Mouse (Mus musculus) heart, postnatal 25 days (tissue): ENCODE results near the gene Galnt2. TPM values are rescaled to one million over a fixed set of nuclear protein-coding genes. Genes with fewer than 3 reads are reported as not detected.
A peak's percentile ranks its signal among the peaks of the same experiment; 100 is the strongest.

Experiments
- DNase-seq: peaks from one replicate; pipeline ENCODE4 v3.0.0; 2022; ENCODE audit warnings: low spot score
- intact Hi-C: fragments of 180-260 bp; cut with DNase I; formaldehyde crosslinking; loops from one replicate; pipeline ENCODE4 v1.15.1; 2025
- total RNA-seq, 2 experiments: library from RNA; stranded (reverse); gene quantifications; 2 replicates each; pipeline ENCODE4 v1.2.3; 2021

Gene Galnt2
- total RNA-seq, result 10 to 100 TPM; 37.7 to 41.6 TPM

DNA sequence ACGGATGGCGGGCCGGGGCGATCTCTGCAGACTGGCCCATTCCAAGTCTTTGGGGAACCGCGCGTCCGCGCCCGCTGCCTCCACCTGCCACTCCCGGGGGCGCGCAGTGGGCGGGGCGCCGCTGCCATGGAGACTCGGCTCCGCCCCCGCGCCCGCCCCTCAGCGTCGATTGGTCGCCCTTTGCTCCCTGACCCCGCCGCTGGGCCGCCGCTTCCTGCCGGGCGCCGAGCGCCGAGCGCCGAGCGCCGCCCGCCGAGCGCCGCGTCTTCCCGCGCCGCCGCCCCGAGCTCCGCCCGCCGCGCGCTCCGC lies at the start of gene Galnt2:
Gene Galnt2, plus strand, starts transcription at position 216 of the 309 bp plus-strand sequence.
- peak; percentile 79 for DNase-seq
- intact Hi-C loops, result loop anchor here (2.0 to 5.0 kb wide), 3 partner anchors 50 to 179 kb away; no protein-coding TSS in a partner anchor

DNA sequence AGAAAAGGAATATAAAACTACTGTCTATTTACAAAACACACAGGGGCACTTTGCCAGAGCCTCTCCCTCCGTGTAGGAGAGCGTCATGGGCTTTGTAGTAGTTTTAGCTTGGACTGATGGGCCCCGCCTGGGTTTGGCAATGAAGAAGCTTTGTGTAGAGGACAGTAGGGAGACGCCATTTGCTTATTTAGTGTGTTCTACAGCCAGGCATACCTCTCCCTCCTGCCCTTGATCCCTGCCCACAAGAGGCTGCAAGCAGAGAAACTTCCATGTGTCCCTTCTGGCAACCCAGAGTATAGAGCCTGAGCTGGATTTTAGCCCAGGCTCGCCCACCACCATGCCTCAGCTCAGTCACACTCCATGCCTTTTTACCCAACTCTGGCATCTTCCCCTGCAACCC lies 49.4 kb upstream of the Galnt2 start:
- DNase-seq, result no peak
- intact Hi-C loops, result no loop called here

DNA sequence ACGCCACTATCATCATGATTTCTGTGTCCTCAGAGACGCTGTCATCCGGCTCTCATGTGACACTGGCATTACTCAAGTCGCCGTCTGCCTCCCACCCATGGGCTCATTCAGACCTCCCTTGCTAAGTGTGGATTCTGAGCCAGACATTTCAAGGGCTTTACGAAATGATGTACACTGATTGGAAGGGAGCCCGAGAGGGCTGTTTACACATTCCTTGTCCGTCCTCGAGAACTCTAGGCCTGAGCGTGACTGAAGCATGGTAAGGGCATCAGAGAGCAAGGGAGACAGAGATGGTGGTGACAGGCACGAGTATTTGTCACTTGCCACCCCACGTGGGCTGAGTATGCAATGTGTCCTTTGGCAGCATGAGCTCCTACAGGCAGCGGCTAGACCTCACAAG lies 49.0 kb upstream of the Galnt2 start:
- DNase-seq, result peak; percentile 39
- intact Hi-C loops, result no loop called here

DNA sequence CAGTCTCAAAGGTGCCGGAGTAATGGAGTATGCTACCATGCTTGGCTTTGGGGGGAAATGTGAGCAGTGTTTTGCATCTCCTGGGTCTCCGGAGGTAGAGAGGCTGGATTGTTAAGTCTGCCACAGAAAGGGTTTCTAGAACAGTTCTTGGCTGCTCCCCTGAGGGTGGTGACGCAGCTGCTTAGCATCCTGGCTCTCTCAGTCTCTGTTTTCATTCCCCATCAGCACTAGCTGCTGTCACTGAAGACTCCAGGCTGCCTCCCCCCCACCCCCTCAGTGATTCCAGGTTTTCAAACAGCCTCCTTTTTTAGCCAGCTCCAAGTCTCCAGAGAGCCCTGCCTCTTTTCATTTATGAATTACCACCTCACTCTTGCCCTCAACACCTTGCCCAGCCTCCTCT lies 47.1 kb upstream of the Galnt2 start:
- DNase-seq, result no peak
- intact Hi-C loops, result no loop called here

DNA sequence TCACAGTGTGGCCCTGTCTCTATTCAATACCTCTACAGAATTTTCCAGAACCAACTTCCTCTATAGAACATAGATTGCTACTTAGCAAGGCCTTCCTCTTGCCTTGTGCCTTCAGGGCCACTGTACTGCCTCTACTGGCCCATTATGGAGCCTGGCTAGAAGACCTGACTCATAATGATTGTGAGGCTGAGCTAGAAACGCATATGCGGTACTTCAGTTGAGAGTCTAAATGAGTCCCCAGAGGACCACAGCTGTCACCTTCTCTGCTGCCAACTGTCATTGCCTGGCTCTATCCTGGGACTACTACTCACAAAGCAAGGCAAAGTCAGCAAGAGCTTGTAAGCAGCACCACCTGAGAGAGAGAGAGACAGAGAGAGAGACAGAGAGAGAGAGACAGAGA lies 46.7 kb upstream of the Galnt2 start:
- intact Hi-C loops, result no loop called here
- no peak for DNase-seq

DNA sequence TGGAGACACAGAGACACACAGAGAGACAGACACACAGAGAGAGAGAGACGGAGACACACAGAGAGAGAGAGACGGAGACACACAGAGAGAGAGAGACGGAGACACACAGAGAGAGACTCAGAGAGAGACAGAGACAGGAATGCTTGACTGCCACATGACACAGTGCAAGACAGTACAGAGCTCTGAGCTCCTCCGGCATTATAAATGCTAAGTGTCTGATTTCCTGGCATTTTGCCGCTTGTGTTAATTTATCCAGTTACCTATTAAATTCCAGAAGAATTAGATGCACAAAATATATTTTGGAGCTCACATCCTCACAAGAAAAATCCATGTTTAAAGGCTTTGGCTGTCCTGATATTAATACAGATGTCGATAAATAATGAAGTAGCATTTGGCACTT lies 46.1 kb upstream of the Galnt2 start:
- DNase-seq, result no peak
- intact Hi-C loops, result no loop called here

DNA sequence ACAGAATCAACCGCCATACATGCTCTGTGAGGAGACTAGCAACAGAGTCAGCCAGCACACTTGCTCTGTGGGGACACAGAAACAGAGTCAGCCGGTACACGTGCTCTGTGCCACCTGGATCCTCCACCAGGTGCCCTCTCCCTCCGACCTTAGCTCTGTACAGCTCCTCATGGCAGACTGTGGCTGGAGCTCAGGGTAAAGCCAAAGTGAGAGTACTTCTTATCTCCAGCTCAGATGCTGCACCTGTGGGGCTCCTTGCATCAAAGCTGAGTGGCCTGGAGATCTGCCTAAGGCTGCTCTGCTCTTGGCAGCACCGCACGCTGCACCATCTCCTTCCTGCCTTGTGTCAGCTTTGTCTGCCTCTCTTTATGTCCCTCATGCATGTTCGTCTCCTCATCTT lies 40.8 kb upstream of the Galnt2 start:
- intact Hi-C loops, result no loop called here
- DNase-seq, result no peak

DNA sequence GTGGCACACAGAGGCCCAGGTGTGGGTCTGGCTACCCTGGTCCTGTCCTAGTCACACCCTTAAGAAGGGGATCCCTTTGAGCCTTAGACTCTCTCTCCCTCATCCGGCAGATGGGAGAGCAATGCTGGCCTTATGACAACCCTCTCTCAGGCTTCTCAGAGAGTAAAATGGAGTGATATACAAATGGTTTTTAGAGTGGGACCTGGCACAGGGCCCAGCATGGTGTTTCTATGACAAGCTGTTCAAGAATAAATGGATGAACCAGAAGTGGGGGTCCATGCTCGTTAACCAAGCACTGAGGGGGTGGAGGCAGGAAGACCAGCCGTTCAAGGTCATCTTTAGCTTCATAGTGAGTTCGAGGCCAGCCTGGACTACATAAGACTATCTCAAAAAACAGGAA lies 38.9 kb upstream of the Galnt2 start:
- no peak for DNase-seq
- intact Hi-C loops, result no loop called here

DNA sequence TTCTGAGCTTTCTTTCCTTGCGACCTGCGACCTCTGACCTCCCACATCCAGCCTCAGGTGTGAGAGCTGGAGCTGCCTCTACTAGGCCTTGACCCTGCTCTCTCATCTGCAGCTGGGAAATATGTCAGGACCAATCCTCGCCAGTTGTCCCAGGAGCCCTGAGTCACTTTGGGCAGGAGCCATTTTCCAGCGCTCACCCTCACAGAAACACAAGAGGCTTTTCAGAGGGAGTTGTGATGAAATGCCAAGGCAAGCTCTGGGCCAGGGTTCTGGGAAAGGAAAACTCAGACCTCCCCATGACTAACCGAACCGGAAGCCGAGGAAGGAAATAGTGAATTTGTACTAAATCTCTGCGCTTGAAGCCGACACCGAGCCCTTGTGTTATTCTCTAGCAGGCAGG lies 38.2 kb upstream of the Galnt2 start:
- peak; percentile 78 for DNase-seq
- intact Hi-C loops, result no loop called here

DNA sequence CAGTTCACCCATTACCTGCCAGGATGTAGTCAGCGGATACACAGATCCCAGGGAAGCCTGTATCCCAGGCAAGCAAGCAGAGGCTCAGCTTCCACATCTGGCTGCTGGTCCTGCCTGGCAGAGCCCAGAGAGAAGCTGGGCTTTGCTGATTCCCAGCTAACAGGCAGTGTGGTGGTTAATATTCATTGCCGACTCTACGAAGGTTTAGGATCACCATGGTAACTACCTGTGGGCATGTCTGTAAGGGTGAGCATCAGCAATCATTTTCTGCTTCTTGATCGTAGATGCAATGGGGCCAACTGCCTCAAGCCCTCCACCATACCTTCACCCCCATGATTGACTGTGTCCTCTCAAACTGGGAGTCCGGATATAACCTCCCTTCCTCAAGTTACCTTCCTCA lies 37.2 kb upstream of the Galnt2 start:
- DNase-seq, result no peak
- intact Hi-C loops, result no loop called here

DNA sequence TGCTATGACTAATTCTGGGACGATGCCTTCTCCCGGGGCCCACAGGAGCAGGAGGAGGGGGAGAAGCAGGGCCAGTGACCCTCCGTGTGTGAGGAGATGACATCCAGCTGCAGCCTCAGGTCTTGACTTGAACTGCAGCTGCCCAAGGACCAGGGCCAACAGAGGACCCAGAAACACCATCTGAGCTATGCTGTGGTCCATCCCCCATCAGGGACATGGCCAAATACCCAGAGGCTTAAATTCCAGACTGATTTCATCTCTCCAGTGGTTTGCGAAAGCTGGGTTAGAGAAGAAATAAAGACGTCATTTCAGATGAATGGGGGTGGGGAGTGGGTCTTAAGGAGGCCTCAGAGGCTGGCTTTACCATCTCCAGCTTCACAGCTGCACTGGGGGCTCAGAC lies 35.0 kb upstream of the Galnt2 start:
- intact Hi-C loops, result no loop called here
- peak; percentile 47 for DNase-seq

DNA sequence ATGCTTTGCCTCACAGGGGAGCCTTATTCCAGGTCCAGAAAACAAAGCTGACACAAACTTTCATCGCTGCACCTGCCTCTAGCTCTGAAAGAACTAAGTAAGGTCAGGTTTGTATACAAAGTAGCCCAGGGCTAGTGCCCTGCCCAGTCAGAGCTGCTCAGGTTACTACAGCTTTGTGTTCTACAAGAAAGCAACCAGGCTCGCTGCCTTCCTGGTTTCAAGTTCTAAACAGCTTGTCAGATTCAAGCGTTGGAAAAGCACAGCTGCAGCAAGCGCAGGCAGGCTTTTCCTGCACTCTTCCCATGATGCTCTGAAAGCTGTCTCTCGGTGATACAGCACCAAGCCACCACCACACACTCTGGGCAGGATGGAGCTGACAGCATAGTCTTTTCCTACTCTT lies 34.4 kb upstream of the Galnt2 start:
- DNase-seq, result no peak
- intact Hi-C loops, result no loop called here

DNA sequence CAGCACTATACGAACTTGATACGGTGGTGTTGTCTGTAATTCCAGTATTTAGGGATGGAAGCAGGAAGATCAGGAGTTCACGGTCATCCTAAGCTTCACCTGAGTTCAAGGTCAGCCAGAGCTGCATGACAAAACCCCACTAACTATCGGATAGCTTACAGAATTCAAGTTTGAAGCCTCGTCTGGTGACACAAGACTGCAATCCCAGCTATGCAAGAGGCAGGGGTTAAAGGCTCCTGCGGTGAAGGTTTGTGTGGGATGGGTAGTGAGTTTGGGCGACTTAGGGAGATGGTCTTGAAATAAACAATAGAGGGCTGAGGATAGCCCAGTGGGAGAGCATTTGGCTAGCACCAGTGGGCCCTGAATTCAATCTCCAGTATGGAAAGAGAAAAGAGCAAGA lies 33.0 kb upstream of the Galnt2 start:
- intact Hi-C loops, result no loop called here
- DNase-seq, result no peak

DNA sequence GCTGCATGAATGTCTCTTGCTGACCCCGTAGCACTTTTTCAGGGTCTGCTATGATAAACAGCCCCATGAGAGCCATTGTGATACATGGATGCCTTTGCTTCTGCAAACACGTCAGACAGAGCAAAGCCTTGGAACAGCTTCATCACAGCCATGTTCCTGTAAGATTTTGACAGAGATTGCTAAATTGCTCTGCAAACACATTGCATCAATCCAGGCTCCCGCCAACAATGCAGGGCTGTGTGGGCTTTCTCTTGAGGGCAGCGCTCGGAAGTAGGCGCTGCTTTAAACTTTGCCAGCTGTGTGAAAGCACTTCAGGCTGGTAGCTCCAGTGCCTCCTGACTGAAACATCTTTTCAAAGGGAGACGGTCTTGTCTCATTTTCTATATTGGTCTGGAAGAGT lies 30.8 kb upstream of the Galnt2 start:
- DNase-seq, result no peak
- intact Hi-C loops, result no loop called here

DNA sequence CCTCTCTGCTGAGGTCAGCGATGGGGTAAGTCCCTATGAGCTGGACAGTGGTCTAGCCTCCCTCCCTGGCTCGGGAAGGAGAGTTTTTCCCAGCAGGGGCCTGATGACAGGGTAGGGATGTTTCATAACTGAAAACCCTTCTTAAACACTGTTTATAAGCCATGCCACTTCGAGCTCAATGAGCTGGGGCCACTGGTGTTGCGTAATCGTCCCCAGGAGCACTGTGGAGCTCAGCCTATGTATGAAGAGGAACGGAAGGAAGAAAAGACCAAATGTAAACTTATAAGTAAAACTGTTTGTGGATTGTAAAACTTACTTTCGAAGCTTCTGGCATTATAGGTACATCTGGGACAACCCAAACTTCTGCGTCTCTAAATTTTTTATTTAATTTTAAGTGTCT lies 29.5 kb upstream of the Galnt2 start:
- DNase-seq, result no peak
- intact Hi-C loops, result no loop called here

DNA sequence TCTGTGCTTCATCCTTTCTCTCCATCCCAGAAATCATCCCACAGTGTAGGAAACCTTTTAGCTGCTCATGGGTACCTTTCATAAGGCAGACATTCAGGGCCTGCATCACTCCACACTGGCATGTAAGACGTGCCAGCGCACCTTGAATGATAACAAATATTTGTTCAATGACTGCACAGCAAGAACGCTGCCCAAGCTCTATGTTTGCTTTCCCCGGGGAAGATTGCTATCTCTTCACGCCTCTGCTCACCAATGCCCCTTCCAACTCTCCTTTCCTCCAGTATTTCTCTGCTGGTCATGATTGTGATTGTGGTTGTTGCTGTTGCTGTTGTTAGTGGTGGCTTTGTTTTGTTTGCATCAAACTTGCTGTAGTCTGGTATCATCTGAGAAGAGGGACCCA lies 28.3 kb upstream of the Galnt2 start:
- intact Hi-C loops, result no loop called here

DNA sequence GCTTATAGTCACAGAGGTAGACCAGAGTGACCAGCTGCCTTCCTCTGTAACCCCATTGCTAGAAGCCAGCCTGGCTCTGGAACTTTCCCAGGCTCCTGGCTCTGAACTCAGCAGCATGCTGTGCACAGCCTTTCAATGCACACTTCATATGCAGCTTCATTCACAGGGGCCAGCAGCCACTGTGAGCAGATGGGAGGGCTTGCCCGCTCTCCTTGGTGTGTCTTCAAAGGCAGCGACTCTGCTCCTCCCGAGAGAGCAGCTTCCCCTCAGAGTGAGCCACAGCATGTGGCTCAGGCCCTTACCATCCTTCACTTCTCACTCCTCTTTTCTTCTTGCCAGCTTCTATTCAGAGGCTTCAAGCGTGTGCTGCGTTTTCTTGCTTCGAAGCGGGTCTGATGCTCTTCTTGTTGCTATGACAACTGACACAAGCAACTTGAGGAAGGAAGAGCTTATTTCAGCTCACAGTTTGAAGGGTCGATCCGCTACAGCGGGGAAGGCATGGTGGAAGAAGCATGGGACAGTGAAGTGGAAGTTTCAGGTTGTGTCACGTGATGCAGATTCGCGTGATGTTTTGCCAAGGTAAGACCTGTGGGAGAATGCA lies 27.1 kb upstream of the Galnt2 start:
- intact Hi-C loops, result no loop called here
- no peak for DNase-seq

More for the DNA sequence above, 28.3 kb upstream of the Galnt2 start:
- no peak for DNase-seq

DNA sequence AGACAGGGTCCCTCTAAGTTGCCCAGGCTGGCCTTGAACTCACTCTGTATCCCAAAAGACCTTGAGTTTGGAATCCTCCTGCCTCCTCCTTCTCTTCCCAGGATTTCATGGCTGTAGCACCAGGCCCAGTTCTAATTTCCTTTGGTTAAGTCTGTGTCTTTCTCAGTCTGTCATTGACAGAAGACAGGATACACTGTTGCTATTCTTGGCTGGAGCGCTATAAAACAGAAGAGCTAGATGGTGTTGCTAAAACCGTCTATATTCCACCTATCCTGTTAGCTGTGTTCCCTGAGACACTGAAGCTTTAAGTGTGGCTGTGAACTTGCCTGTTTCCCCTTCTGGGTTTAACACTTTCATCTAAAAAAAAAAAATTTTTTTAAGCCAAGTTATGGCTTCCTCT lies 19.0 kb upstream of the Galnt2 start:
- intact Hi-C loops, result no loop called here
- DNase-seq, result no peak

DNA sequence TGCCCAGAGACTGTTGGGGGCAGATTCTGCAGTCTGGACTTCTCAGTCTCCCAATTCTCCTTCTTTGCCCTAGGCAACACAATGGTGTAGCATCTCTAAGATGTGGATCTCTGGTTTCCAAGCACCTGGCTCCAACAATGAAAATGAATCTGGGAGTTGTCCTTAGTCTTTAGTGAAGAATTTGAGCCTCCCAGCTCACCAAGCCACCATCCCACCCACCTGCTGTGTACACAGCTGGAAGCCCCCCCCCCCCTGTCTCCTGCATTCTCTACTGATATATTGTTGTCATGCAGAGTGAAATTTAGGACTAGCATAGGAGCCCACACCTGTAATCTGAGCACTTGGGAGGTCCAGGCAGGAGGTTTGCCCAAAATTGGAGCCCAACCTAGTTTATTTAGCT lies 14.2 kb upstream of the Galnt2 start:
- no peak for DNase-seq
- intact Hi-C loops, result no loop called here

DNA sequence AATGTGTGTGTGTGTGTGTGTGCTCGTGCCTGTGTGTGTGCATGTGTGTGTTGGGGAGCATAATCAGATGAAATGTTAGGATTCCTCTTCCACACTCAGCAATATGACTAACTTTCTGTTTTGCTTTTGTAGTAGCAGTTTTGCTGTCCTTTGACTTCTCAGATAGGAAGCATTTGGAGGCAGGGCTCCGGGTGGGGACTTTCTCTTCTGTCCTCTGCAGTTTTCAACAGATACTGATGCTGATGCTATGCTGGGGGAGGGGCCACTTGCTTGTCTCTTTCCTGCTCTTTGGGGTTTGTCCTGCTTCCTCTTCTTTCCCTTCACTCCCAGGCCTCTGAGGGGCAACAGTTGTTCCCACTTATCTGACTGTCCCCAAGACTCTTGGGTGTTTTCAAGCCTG lies 1.3 kb upstream of the Galnt2 start:
- no peak for DNase-seq
- intact Hi-C loops, result loop anchor here (2.0 to 5.0 kb wide), 3 partner anchors 51 to 178 kb away; no protein-coding TSS in a partner anchor

DNA sequence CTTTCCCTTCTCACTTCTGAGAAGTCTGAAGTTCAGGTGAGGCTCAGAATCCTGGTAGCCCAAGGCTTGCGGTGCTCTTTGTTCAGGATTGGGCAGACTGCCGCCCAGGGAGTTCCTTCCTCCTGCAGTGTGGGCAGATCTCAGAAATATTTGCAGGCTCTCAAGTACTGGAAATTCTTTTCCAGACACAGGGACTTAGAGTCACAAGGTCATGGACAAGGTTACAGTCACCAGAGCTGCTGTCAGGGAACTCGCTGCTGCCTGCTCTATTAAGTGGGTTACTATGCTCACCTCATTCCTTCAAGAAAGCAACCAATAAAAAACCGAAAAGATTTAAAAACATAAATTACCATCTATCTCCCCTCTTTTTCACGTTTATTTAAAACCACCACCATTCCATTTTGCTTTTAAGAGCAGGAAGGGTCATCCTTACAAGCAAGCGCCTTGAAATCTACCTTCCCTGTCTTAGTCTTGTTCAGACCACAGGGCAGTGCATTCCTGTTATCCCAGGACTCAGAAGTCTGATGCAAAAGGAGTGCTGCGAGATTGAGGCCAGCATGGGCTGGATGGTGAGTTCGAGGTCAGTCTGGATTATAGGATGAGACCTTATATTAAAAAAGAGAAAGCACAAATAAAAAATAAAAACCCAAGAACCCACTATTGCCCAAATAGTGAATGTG lies 555 bp upstream of the Galnt2 start:
- intact Hi-C loops, result loop anchor here (2.0 to 5.0 kb wide), 3 partner anchors 50 to 178 kb away; no protein-coding TSS in a partner anchor
- no peak for DNase-seq
